Mouse (Mus musculus): ENCODE results near the gene Gpcpd1.

- no peak for TF ChIP-seq CTCF (IDR thresholded peaks at IDR 0.05; ENCODE audit: low read depth)
- TF ChIP-seq EP300 (optimal IDR thresholded peaks at IDR 0.05) = no peak
These were observed 70.2 kb downstream of the Gpcpd1 start for GRCm38 (mm10) chr2:132517194-132517836.
